Mouse (Mus musculus) kidney, embryonic 16.5 days (tissue): Measurements from ENCODE around the gene AB124611. TPM values are rescaled to one million over a fixed set of nuclear protein-coding genes. Genes with fewer than 3 reads are reported as not detected.
A peak's percentile ranks its signal among the peaks of the same experiment; 100 is the strongest.

Experiments
- ATAC-seq: fragments of 200-750 bp; cut with Nextera tagmentation; 2 replicates; pipeline ENCODE4 v1.8.0; 2017; ENCODE audit warnings: moderate TSS enrichment; ENCODE audit not compliant: low FRiP score, low TSS enrichment
- H3K27ac ChIP-seq: fragments of 300-500 bp; sonication (generic); 2 replicates; pipeline ENCODE4 v1.5.1; 2014; ENCODE audit warnings: low read length
- H3K27me3 ChIP-seq: fragments of 300-500 bp; sonication (generic); 2 replicates; pipeline ENCODE4 v1.6.1; 2014; ENCODE audit warnings: low read length, control low read depth, mixed read lengths; ENCODE audit not compliant: insufficient read depth
- H3K36me3 ChIP-seq: fragments of 300-500 bp; sonication (generic); 2 replicates; pipeline ENCODE4 v1.6.1; 2014; ENCODE audit warnings: low read length, control low read depth, mixed read lengths; ENCODE audit not compliant: insufficient read depth
- H3K4me1 ChIP-seq: fragments of 300-500 bp; sonication (generic); 2 replicates; pipeline ENCODE4 v1.6.1; 2014; ENCODE audit warnings: low read length, control low read depth, mixed read lengths; ENCODE audit not compliant: insufficient read depth
- H3K4me2 ChIP-seq: fragments of 300-500 bp; sonication (generic); replicated peaks from 2 replicates; pipeline ENCODE4 v1.6.1; 2014; ENCODE audit warnings: low read depth, low read length
- H3K4me3 ChIP-seq: fragments of 300-500 bp; sonication (generic); 2 replicates; pipeline ENCODE4 v1.5.1; 2014; ENCODE audit warnings: mild to moderate bottlenecking, low read length
- H3K9ac ChIP-seq: fragments of 300-500 bp; sonication (generic); replicated peaks from 2 replicates; pipeline ENCODE4 v1.6.1; 2014; ENCODE audit warnings: low read length
- H3K9me3 ChIP-seq: fragments of 300-500 bp; sonication (generic); 2 replicates; pipeline ENCODE4 v1.6.1; 2016; ENCODE audit warnings: low read length, control low read depth
- WGBS: fragments of 180-500 bp; shearing (Covaris S2); extraction: QIAGEN DNeasy Blood & Tissue Kit; methylation state at CpG from one replicate; pipeline ENCODE4 v1.1.7; 2014; 5-methylcytosine and 5-hydroxymethylcytosine counted together
- polyA plus RNA-seq: library from polyadenylated mRNA; unstranded; fragments of >200 nt; fragmentation: Nextera tagmentation; extraction: Ambion mirVana; gene quantifications from 2 replicates; pipeline ENCODE4 v1.2.1, GENCODE M21; 2015

The AB124611 gene
- polyA plus RNA-seq, 1 experiment from 2014 or later, result 3.5 TPM

DNA sequence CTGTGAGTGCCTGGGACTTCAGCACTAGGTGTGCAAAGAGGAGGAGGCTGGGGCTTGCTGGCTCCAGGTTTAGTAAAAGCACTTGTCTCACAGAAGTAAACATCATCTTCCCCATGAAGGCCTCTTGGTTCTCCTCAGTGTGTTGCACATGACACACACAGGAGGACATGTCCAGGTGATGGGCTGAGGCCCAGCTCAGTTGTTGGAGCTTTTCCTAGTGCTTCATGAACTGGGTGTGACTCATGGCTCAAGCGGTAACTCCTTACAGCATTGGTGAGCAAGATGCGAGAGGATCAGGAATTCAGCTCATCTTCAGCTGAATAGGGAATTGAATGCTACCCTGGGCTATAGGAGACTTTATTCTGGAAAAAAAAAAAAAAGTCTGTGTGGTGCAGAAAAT is 28.3 kb upstream of the AB124611 start:
- no peak for ATAC-seq
- no peak overlapping the region for H3K27ac ChIP-seq
- WGBS, result 95% methylated on average over 2 of the region's 2 CpGs
- no peaks in the 10 kb centered on the region for H3K27me3 ChIP-seq
- H3K36me3 ChIP-seq, result peaks cover 24% of the 10 kb centered on the region
- H3K9ac ChIP-seq, result no peak overlapping the region
- no peak overlapping the region for H3K4me2 ChIP-seq
- 0 out of 2 replicates have a peak, but pooled peaks cover 3% of the 10 kb centered on the region for H3K4me1 ChIP-seq
- no peaks in the 10 kb centered on the region for H3K9me3 ChIP-seq
- H3K4me3 ChIP-seq, result no peak overlapping the region

DNA sequence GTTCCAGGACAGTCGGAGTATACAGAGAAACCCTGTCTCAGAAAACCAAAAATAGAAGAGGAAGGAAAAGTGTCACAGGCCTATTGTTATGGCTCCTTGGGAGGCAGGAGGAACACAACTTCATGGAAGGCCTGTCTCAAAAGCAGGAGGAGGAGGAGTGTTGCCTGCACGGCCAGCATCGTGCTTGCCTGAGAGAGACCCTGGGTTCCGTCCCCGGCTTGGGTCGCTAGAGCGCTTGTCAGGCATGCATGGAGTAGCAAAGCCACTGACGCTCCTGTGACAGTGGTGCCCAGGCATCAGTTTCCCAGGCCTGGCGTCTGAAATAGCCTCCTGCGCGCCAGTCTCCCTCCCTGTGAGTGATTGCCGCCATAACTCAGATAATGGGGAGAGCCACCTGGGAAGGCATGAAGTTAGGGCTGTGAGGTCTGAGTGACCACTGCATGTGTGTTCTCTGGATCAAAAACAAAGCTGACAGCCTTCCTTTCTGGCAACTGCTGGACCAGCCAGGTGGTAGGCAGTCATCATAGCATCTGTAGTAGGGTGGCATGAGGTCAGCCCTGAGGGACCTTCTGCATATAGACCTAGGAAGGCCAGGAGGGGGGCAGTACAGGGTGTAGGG is 27.6 kb upstream of the AB124611 start:
- peaks cover 26% of the 10 kb centered on the region for H3K36me3 ChIP-seq
- 74% methylated on average over 12 of the region's 12 CpGs for WGBS
- H3K4me3 ChIP-seq, result no peak overlapping the region

DNA sequence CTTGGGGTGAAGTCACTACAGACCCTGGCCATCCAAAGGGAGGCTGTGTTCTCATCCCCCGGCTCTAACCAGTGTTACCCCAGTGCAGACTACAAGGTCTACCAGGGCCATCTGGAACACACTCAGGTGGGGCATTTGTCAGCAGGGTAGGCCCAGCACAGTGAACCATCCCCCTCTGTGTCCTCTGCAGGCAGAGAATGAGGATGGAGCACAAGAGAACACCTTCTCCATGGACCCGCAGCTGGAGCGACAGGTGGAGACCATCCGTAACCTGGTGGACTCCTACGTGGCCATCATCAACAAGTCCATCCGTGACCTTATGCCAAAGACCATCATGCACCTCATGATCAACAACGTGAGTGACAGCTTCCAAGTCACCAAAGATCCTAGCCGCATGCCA is 22.6 kb upstream of the AB124611 start:
- whole genome bisulfite sequencing, result 96% methylated on average over 8 of the region's 8 CpGs
- no peak for ATAC-seq
- no peak overlapping the region for H3K4me3 ChIP-seq
- H3K9me3 ChIP-seq, result no peaks in the 10 kb centered on the region
- no peaks in the 10 kb centered on the region for H3K27me3 ChIP-seq
- no peak overlapping the region for H3K27ac ChIP-seq
- no peak overlapping the region for H3K9ac ChIP-seq
- peaks cover 18% of the 10 kb centered on the region for H3K4me1 ChIP-seq
- H3K36me3 ChIP-seq, result peaks cover 46% of the 10 kb centered on the region
- no peak overlapping the region for H3K4me2 ChIP-seq

More for the DNA sequence above, 27.6 kb upstream of the AB124611 start:
- Histone ChIP-seq H3K27ac (no peak overlapping the region), H3K4me1 (0 out of 2 replicates have a peak, but pooled peaks cover 3% of the 10 kb centered on the region), H3K4me2 (no peak overlapping the region), H3K27me3 (no peaks in the 10 kb centered on the region), H3K9ac (no peak overlapping the region), H3K9me3 (no peaks in the 10 kb centered on the region)
- ATAC-seq, result no peak

DNA sequence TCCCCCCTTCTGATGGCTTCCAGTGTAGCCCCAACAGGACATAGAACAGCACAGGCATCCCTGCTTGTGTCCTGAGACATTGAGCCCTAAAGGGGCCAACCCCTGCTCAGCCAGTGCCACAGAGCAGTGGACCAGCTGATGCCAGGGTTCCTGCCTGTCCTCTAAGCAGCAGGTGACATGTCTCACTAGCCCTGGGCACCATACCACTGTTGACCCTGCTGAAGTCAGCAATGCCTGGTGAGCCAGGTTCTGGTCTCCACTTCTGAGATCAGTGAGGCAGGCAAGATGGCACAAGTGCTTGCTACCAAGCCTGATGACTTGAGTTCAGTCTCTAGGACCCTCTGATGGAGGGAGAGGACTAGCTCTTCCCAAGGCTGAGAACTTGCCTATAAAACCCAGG is 20.2 kb upstream of the AB124611 start:
- H3K36me3 ChIP-seq, result peaks cover 39% of the 10 kb centered on the region
- H3K9me3 ChIP-seq, result no peaks in the 10 kb centered on the region
- H3K4me2 ChIP-seq, result no peak overlapping the region
- no peak overlapping the region for H3K4me3 ChIP-seq
- H3K9ac ChIP-seq, result no peak overlapping the region
- no peak overlapping the region for H3K27ac ChIP-seq
- no peaks in the 10 kb centered on the region for H3K27me3 ChIP-seq
- peaks cover 31% of the 10 kb centered on the region for H3K4me1 ChIP-seq
- no peak for ATAC-seq

DNA sequence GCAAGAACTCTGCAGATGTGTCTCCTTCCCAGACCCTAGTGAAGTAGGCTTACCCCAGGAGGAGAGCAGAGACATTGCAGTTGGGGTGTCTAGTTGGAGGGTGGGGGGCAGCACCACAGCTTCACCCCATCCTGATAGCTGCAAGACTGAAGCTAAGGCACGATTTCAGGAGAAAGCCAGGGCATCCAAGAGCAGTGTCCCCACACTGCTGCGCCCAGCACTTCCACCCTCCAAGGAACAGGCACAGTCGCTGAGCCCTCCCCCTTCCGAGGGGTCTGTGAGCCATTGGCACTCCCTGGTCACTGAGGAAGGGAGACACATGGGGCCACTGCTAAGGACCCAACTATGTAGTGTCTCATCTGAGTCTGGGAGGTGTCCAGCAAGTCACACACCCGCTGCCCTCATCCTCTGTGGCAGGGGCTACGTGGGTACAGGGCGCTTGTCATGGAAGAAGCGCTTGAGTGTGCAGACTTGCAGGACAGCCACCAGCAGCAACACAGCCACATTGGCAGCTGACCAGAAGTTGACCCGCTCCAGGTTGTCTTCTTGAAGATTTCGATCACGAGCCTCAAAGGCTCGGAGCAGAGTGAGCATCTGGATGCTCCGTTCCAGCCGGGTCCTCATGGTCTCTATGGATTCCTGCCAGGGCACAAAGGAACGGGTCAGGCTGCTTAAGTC is 18.1 kb upstream of the AB124611 start:
- H3K4me3 ChIP-seq, result no peak overlapping the region
- WGBS, result 80% methylated on average over 15 of the region's 15 CpGs
- 0 out of 2 replicates have a peak overlapping the region, but pooled peaks have one; percentile 17 for H3K9ac ChIP-seq
- no peaks in the 10 kb centered on the region for H3K9me3 ChIP-seq
- H3K4me1 ChIP-seq, result peaks cover 35% of the 10 kb centered on the region
- no peak overlapping the region for H3K4me2 ChIP-seq
- ATAC-seq, result no peak
- H3K36me3 ChIP-seq, result peaks cover 39% of the 10 kb centered on the region
- peak overlapping the region; percentile 34 for H3K27ac ChIP-seq
- no peaks in the 10 kb centered on the region for H3K27me3 ChIP-seq

DNA sequence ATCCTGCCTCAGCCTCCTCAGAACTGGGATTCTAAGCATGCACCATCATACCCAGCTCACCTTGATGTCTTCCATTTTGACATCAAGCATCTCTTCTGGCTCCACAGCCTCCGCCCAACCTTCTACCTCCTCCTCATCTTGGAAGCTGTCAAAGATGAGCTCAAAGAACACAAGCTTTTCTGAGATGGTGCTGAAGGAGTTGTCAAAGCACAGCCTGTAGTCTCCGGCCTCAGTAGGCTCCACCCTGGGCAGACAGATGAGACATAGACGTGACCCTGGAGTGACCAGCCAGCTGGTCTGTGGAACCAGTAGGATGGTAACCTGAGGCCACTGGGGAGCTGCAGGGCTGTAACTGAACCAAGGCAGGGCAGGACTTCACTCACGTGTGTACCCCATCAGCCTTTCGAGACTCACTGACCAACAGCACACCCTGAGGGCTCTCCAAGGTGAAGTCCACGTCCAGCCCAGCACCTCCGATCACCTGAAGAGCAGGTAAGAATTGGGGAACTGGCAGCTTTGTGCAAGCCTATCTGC is 17.0 kb upstream of the AB124611 start:
- H3K9ac ChIP-seq, result peak overlapping the region; percentile 75; the same call in 1 of the 2 replicates
- no peak for ATAC-seq
- H3K27ac ChIP-seq, result peak overlapping the region; percentile 1; the same call in 1 of the 2 replicates
- peaks cover 35% of the 10 kb centered on the region for H3K4me1 ChIP-seq
- 49% methylated on average over 7 of the region's 7 CpGs for WGBS
- H3K27me3 ChIP-seq, result no peaks in the 10 kb centered on the region
- H3K4me2 ChIP-seq, result peak overlapping the region; percentile 70
- H3K9me3 ChIP-seq, result no peaks in the 10 kb centered on the region
- H3K36me3 ChIP-seq, result peaks cover 35% of the 10 kb centered on the region
- peak overlapping the region; percentile 63 for H3K4me3 ChIP-seq

DNA sequence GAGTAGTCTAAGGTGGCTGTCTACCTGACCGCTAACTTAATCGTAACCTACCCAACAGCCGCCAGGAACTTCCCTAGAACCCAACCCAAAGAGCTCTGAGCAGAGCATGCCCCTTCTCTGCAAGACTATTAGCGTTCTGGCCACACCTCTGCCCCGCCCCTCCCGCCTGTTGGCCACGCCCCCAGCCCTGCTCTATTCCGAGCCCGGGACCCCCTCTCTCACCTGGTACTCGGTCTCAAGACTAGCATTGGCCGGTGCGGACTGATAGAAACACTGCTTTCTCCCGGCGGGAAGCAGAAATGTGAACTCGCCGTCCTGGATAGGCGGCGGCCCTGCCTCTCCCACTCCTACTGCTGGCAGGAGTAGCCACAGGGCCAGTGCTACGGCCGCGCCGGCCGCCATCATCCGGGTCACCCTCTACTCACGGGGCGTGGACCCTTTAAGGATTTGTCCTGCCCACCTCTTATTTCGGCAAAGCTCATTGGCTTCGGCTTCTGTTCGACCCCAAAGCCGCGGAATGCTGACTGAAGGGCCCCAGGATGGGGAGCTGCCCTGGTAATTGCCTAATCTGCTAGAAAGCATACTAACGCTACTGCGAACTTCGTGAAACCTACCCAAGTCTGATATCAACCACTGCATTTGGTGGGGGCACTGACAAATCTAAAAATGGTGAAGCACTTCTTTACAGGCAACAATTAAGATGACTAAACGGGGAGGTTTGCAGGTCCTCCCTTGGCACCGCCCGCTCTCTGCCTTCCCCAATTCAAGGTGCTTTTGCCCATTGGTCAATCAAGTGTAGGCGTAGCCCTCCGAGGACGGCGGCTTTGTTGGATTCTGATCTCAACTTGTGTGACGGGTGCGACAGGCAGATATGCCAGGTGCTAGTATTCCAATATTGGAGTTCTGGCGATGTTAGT is 15.9 kb upstream of the AB124611 start, which contains the start of gene Tmed1:
TSS of gene Tmed1 (minus strand) at position 481 of the 917 bp plus-strand sequence.
- Histone ChIP-seq H3K9me3 (no peaks in the 10 kb centered on the region), H3K4me3 (peak within 1 kb of the TSS; percentile 63), H3K27ac (peak within 1 kb of the TSS; percentile 87), H3K27me3 (no peaks in the 10 kb centered on the region), H3K36me3 (peaks cover 25% of the 10 kb centered on the region), H3K4me1 (peaks cover 35% of the 10 kb centered on the region), H3K4me2 (peak within 1 kb of the TSS; percentile 70), H3K9ac (peak within 1 kb of the TSS; percentile 75)
- under 1% methylated on average over 43 of the region's 44 CpGs for WGBS
- peak; percentile 94 for ATAC-seq

DNA sequence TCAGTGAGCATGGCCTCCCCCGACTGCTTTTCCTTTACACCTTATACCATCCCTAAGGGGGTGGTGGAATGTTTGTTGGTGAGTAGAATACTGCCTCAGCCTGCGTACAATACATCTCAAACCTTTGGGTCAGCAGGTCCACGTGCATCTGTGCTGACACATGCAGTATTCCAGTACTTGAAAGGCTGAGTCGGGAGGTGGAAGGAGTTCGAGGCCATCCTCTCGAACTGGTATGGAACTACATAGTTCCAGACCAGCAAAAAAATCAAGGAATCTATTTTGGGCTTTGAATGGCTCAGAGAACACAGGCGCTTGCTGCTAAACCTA is 15.3 kb upstream of the AB124611 start:
- H3K27me3 ChIP-seq, result no peaks in the 10 kb centered on the region
- ATAC-seq, result peak; percentile 29; the same call in 1 of the 2 replicates
- 2% methylated on average over 7 of the region's 7 CpGs for WGBS
- H3K27ac ChIP-seq, result peak overlapping the region; percentile 87
- peak overlapping the region; percentile 75 for H3K9ac ChIP-seq
- H3K4me3 ChIP-seq, result peak overlapping the region; percentile 63
- peaks cover 35% of the 10 kb centered on the region for H3K4me1 ChIP-seq
- peaks cover 19% of the 10 kb centered on the region for H3K36me3 ChIP-seq
- H3K9me3 ChIP-seq, result no peaks in the 10 kb centered on the region
- H3K4me2 ChIP-seq, result peak overlapping the region; percentile 70

DNA sequence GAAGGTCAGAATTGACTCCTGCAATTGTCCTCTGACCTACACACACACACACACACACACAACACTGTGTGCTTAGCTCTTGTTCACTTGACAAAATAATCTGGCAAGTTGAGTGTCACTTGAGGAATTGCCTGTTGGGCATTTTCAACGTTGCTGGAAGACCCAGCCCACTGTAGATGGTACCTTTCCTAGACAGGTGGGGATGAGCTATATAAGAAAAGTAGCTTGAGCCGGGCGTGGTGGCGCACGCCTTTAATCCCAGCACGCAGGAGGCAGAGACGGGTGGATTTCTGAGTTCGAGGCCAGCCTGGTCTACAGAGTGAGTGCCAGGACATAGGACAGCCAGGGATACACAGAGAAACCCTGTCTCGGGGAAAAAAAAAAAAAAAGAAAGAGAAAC is 14.9 kb upstream of the AB124611 start:
- ATAC-seq, result no peak
- Histone ChIP-seq H3K27ac (peak overlapping the region; percentile 87), H3K4me3 (peak overlapping the region; percentile 63), H3K27me3 (no peaks in the 10 kb centered on the region), H3K36me3 (peaks cover 15% of the 10 kb centered on the region; the same call in 1 of the 2 replicates), H3K9me3 (no peaks in the 10 kb centered on the region), H3K9ac (peak overlapping the region; percentile 75), H3K4me1 (peaks cover 35% of the 10 kb centered on the region), H3K4me2 (peak overlapping the region; percentile 70)
- 83% methylated on average over 9 of the region's 9 CpGs for WGBS
